In the genomic region with DNA sequence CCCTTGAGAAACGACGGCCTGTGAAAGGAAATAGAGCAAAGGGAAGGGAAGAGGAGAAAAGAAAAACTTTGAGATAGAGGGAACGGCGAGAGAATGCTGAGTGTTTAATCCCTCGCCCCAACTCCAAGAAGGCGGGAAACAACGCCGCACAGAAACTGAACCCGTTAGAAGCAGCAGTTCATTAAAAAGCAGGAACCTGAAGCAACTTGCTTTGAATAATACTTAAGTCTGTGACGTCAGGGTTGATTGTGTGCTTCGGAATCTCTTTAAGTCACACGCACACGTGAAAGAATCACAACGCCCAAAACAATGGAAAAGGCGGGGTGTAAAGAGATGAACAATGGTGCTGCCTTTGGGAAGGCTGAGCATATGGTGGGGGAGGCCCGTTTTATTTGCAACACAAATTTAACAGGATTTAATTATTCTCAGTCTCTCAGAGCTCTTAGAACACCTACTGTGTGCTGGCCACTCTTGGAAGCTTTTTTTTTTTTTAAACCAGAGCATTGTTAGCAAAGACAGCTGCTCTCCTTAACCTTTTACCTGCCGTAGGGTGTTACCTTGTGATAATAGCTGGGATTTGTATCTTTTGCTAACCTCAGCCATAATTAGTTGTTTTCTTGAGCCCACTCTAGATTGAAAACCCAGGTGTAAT, we compare ENCODE assay signal across 8 mouse cellular contexts. TPM values are rescaled to one million over a fixed set of nuclear protein-coding genes. Genes with fewer than 3 reads are reported as not detected.
DNase-seq lines count a peak whose midpoint lies in the region; ATAC-seq lines count a peak whose summit lies in the region.

A gene (minus strand): TSS at position 213 of the 652 bp plus-strand sequence.

- no peaks in the 10 kb centered on the region for H3K36me3 ChIP-seq in hindbrain, embryonic 16.5 days (ENCODE audit: control insufficient read depth, insufficient read depth, low read length)
- H3K36me3 ChIP-seq in liver, embryonic 15.5 days (replicated peaks): no peaks in the 10 kb centered on the region

- no peaks in the 10 kb centered on the region for H3K9me3 ChIP-seq in hindbrain, embryonic 16.5 days (ENCODE audit: control insufficient read depth, low read length)
- no peaks in the 10 kb centered on the region for H3K9me3 ChIP-seq in liver, embryonic 15.5 days (replicated peaks)

- H3K4me1 ChIP-seq in hindbrain, embryonic 16.5 days (ENCODE audit: control insufficient read depth, insufficient read depth, low read depth, low read length): peaks cover 15% of the 10 kb centered on the region
- H3K4me1 ChIP-seq in liver, embryonic 15.5 days (replicated peaks): peaks cover 20% of the 10 kb centered on the region

- H3K4me3 ChIP-seq in hindbrain, embryonic 16.5 days (ENCODE audit: low read length): peak within 1 kb of the TSS; percentile 77
- H3K4me3 ChIP-seq in liver, embryonic 15.5 days (replicated peaks): peak within 1 kb of the TSS; percentile 81

- under 1% methylated on average over 17 of the region's 17 CpGs for WGBS in hindbrain, embryonic 16.5 days
- 4% methylated on average over 17 of the region's 17 CpGs for WGBS in liver, embryonic 15.5 days (ENCODE audit: insufficient replicate concordance)

- DNase-seq in right cerebral cortex, postnatal 10 days (ENCODE audit: low spot score in 2 of 2): peak; percentile 33 to 42
- DNase-seq in right cerebral cortex, adult 2 months (ENCODE audit: low spot score in 2 of 2): no peak
- no peak for DNase-seq in adrenal gland, postnatal 25 days
- DNase-seq in forelimb bud, embryonic 11.5 days (ENCODE audit: low read depth, low spot score): peak; percentile 67
- DNase-seq in ovary, adult 18-20 months (ENCODE audit: low spot score): no peak

- no peaks in the 10 kb centered on the region for H3K27me3 ChIP-seq in hindbrain, embryonic 16.5 days (replicated peaks; ENCODE audit: control insufficient read depth, insufficient read depth, low read length)
- peaks cover 14% of the 10 kb centered on the region for H3K27me3 ChIP-seq in liver, embryonic 15.5 days

- peak; percentile 64 for ATAC-seq in hindbrain, embryonic 16.5 days
- ATAC-seq in liver, embryonic 15.5 days (ENCODE audit: insufficient read depth): no peak
- peak; percentile 57; the same call in 1 of the 2 replicates for ATAC-seq in neutrophil, adult 5-6 weeks (ENCODE audit: extremely low read depth, insufficient number of reproducible peaks, low FRiP score, poor library complexity, severe bottlenecking)

- H3K4me2 ChIP-seq in hindbrain, embryonic 16.5 days (ENCODE audit: low read length): peak within 1 kb of the TSS; percentile 77
- H3K4me2 ChIP-seq in liver, embryonic 15.5 days: peak within 1 kb of the TSS; percentile 89

- peak within 1 kb of the TSS; percentile 98 for H3K27ac ChIP-seq in hindbrain, embryonic 16.5 days (ENCODE audit: low read depth, low read length)
- H3K27ac ChIP-seq in liver, embryonic 15.5 days (replicated peaks): peak within 1 kb of the TSS; percentile 74

- peak within 1 kb of the TSS; percentile 92 for H3K9ac ChIP-seq in hindbrain, embryonic 16.5 days (ENCODE audit: low read depth, low read length)
- peak within 1 kb of the TSS; percentile 65 for H3K9ac ChIP-seq in liver, embryonic 15.5 days

RNA-seq across cellular contexts. Expression of the gene that starts here (rescaled TPM):
- total RNA-seq in adrenal gland, postnatal 25 days (2021): 17.9 and 29.8 TPM in 2 replicates
- 21.1 and 27.2 TPM in 2 replicates for polyA plus RNA-seq in hindbrain, embryonic 16.5 days (2015; fragmentation: Nextera tagmentation; extraction: Ambion mirVana)
- 1.3 TPM in 2 replicates for polyA plus RNA-seq in liver, embryonic 15.5 days (2015; fragmentation: Nextera tagmentation; extraction: Ambion mirVana)
- 13.6 and 13.7 TPM in 2 replicates for total RNA-seq in neutrophil, adult 5-6 weeks (2017)

Comparison
In these comparisons a context has a peak if more than half of its experiments do, and no peak if none do; other contexts are left out.
1. DNase-seq: peak in right cerebral cortex, postnatal 10 days (2 of 2) and forelimb bud, embryonic 11.5 days (single experiment); none in right cerebral cortex, adult 2 months (0 of 2), adrenal gland, postnatal 25 days (single experiment) and ovary, adult 18-20 months (single experiment).